Mouse (Mus musculus) G1E (cell line): ENCODE measurements around the gene Myadm. TPM values are rescaled to one million over a fixed set of nuclear protein-coding genes. Genes with fewer than 3 reads are reported as not detected.

ENCODE experiments used
- ATAC-seq: 2 replicates; pipeline ENCODE4 v1.8.0; 2016; ENCODE audit warnings: mild to moderate bottlenecking; ENCODE audit not compliant: insufficient number of reproducible peaks, poor library complexity, low FRiP score, severe bottlenecking; ENCODE audit errors: extremely low read depth
- DNase-seq: peaks from one replicate; pipeline ENCODE4 v3.0.0; 2012; ENCODE audit warnings: low spot score
- H3K27me3 ChIP-seq: 2 replicates; pipeline ENCODE4 v1.6.1; 2012; ENCODE audit warnings: mild to moderate bottlenecking, low read length, inconsistent platforms; ENCODE audit not compliant: insufficient read depth
- H3K36me3 ChIP-seq: replicated peaks from 2 replicates; pipeline ENCODE3; 2012; ENCODE audit warnings: mild to moderate bottlenecking, inconsistent platforms
- H3K4me1 ChIP-seq: 2 replicates; pipeline ENCODE4 v1.6.1; 2012; ENCODE audit warnings: low read depth, low read length, inconsistent platforms, mixed read lengths; ENCODE audit not compliant: insufficient read depth
- H3K4me3 ChIP-seq: 2 replicates; pipeline ENCODE4 v1.5.1; 2012; ENCODE audit warnings: low read depth, mild to moderate bottlenecking, inconsistent platforms, low read length, moderate library complexity, mixed read lengths
- H3K9me3 ChIP-seq: replicated peaks from 2 replicates; pipeline ENCODE4 v1.6.1; 2012; ENCODE audit warnings: inconsistent platforms
- CTCF ChIP-seq: IDR thresholded peaks from 2 replicates; pipeline ENCODE4 v1.5.1; 2012; ENCODE audit warnings: low read depth, low read length, inconsistent platforms, mixed read lengths
- GATA1 ChIP-seq: IDR thresholded peaks from 2 replicates; pipeline ENCODE4 v1.6.1; 2012; ENCODE audit warnings: borderline replicate concordance, low read length, inconsistent platforms, mixed read lengths
- GATA2 ChIP-seq: IDR thresholded peaks from 2 replicates; pipeline ENCODE4 v1.6.1; 2012; ENCODE audit warnings: low read depth, low read length, inconsistent platforms, borderline replicate concordance
- POLR2AphosphoS5 ChIP-seq: IDR thresholded peaks from 2 replicates; pipeline ENCODE4 v1.6.1; 2012; ENCODE audit warnings: low read depth, low read length, inconsistent platforms; ENCODE audit not compliant: insufficient replicate concordance
- TAL1 ChIP-seq: conservative IDR thresholded peaks from 2 replicates; pipeline ENCODE4 v1.6.1; 2012; ENCODE audit warnings: low read depth, low read length, inconsistent platforms, mixed read lengths
- polyA plus RNA-seq: library from polyadenylated mRNA; stranded (reverse); fragments of >175 nt; gene quantifications from 2 replicates; pipeline ENCODE4 v1.2.3, GENCODE M21; 2012
- total RNA-seq, 2 experiments: library from RNA; stranded (forward) in 1 of 2; stranded (reverse) in 1 of 2; fragments of 200-1000 nt in 1 of 2; fragments of >200 nt in 1 of 2; fragmentation: Nextera tagmentation in 1 of 2; gene quantifications; 2 replicates each; pipeline ENCODE4 v1.2.3; 2014 to 2017

The Myadm gene
- total RNA-seq (2014; fragmentation: Nextera tagmentation) (not detected in 2 replicates), total RNA-seq (2017) (0.05 and 0.06 TPM in 2 replicates), polyA plus RNA-seq (0.03 TPM in 1 of 2 replicates, not detected in the other)

DNA sequence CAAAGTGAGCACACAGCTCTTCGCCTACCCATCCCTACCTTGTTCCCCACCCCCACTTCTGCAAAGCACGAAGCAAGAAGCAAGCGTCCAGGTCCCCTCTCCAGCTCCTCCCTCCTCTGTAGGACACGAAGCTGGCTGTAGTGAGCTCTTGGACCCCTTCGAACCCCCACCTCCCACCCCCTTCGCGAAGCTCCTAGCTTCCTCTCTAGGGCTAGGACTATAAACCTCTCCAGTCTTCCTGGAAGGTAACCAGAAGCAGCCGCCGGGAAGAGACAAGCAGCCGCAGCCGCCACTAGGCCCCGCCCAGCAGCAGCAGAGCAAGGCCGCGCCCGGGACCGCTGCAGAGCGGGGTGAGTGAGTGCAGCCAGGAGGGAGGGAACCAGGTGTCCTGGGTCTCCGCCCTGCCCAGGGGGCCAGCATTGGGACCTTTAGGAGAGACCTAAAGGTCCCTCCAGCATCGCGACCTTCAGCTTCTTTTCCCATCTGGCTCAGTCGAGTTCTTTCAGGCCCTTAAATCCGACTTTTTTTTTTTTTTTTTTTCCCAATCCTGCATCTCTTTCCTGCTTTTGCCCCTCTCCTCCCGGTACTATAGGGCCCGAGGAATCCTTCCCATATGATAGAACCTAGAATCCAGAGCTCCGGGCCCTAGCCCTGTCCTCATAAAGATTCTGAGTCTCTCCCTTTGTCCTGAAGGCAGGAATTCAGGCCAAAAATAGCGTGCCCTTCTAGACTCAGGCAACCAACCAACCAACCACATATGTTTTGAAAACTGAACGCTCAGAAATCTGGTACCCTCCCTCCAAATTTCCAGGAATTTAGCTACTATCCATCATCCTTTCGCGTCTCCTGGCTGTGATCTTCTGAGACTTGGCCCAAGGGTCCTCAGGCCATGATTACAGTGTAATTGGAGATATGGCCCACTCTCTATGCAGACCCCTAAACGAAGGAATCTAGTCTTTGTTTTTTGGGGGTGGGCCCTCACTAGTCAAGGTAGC lies at the start of gene Myadm, which contains the start of gene Prkcg:
Gene Myadm (plus strand): TSS at position 105 of the 995 bp plus-strand sequence.
Gene Prkcg (plus strand): TSS at position 204 of the 995 bp plus-strand sequence.
- Histone ChIP-seq H3K9me3 (no peaks in the 10 kb centered on the region), H3K4me1 (no peaks in the 10 kb centered on the region), H3K36me3 (no peaks in the 10 kb centered on the region), H3K27me3 (peaks cover 8% of the 10 kb centered on the region), H3K4me3 (no peak within 1 kb of the TSS; the same call in 1 of the 2 replicates)
- ATAC-seq (no peak), DNase-seq (no peak)
- no peak for TF ChIP-seq POLR2AphosphoS5
- no peak for TF ChIP-seq GATA2
- no peak for TF ChIP-seq CTCF
- TF ChIP-seq GATA1: no peak
- TF ChIP-seq TAL1: no peak

DNA sequence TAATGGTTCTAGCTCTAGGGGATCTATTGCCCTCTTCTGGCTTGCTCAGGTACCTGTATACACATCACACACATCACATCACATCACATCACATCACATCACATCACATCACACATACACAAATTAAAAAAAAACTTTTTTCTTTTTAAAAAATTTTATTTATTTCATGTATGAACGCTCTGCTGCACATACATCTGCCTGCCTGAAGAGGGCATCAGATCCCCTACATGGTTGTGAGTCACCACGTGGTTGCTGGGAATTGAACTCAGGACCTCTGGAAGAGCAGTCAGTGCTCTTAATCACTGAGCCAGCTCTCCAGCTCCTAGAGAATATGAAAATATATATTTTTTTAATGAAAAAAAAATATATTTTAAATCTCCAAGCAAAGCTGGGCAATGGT lies 49.7 kb upstream of the Myadm start:
- H3K4me3 ChIP-seq: no peak overlapping the region
- DNase-seq: no peak
- H3K36me3 ChIP-seq: no peaks in the 10 kb centered on the region
- no peaks in the 10 kb centered on the region for H3K27me3 ChIP-seq
- ATAC-seq: no peak
- TF ChIP-seq GATA2: no peak
- no peak for TF ChIP-seq TAL1
- no peak for TF ChIP-seq GATA1
- TF ChIP-seq CTCF: no peak
- TF ChIP-seq POLR2AphosphoS5: no peak
- no peaks in the 10 kb centered on the region for H3K4me1 ChIP-seq
- no peaks in the 10 kb centered on the region for H3K9me3 ChIP-seq

DNA sequence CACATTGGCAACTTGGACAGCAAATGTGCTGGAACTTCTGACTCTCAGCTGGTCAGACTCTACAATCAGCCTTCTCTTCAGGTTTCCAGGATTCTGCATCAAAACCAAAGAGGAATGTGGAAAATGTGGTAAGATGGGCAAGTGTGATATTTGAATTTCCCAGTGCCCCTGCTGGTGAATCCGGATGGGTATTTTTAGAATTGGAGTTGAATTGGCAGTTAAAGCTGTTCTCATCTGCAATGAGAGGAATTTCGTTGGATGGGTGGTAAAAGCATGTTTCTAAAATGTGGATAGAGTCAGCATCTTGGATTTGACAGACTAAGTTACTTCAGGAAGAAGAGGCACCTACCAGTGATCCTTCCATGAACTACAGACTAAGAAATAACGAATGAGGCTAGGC lies 28.2 kb upstream of the Myadm start:
- H3K4me1 ChIP-seq: no peaks in the 10 kb centered on the region
- H3K36me3 ChIP-seq: no peaks in the 10 kb centered on the region
- H3K4me3 ChIP-seq: no peak overlapping the region
- H3K9me3 ChIP-seq: peaks cover 6% of the 10 kb centered on the region
- DNase-seq (no peak), ATAC-seq (no peak)
- no peak for TF ChIP-seq TAL1
- TF ChIP-seq GATA2: no peak
- TF ChIP-seq GATA1: no peak
- TF ChIP-seq POLR2AphosphoS5: no peak
- no peak for TF ChIP-seq CTCF
- H3K27me3 ChIP-seq: no peaks in the 10 kb centered on the region; the same call in 1 of the 2 replicates

DNA sequence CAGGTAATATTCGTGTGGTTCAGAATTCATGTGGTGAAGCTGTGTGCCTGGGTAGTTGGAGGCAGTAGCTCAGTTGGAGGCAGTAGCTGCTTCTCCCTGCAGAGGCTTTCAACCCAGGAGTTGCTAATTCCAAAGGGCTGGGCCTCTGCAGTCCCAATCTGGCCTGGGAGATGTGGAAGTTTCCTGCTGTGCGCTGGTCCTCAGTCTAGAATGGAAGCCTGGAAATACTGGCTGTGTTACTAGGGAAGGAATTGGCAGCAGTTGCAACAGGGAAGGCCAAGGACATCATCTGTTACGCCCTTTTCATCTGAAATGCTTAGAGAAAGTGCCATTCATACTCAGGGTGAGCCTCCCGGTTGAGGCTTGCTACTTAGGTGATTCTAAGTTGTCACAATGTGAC lies 27.4 kb upstream of the Myadm start:
- H3K4me3 ChIP-seq: no peak overlapping the region
- no peaks in the 10 kb centered on the region for H3K4me1 ChIP-seq
- no peak for TF ChIP-seq CTCF
- no peak for TF ChIP-seq TAL1
- no peak for TF ChIP-seq GATA1
- DNase-seq (no peak), ATAC-seq (no peak)
- peaks cover 6% of the 10 kb centered on the region for H3K9me3 ChIP-seq
- no peaks in the 10 kb centered on the region for H3K36me3 ChIP-seq
- H3K27me3 ChIP-seq: no peaks in the 10 kb centered on the region; the same call in 1 of the 2 replicates

DNA sequence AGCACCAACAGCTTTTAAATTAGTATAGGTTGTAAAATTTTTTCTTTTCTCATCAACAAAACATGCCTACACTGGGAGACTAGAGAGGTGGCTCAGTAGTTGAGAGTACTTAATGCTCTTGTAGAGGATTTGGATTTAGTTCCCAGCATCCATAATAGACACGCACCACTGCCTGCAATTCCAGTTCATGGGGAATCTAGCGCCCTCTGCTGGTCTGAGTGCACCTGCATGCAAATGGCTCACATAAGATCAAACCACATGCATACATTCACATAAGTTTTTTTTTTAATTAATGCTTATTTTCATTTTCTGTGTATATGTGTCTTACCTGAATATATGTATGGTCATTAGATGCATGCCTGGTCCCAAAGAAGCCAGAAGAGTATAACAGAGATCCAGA lies 26.1 kb upstream of the Myadm start:
- H3K36me3 ChIP-seq: no peaks in the 10 kb centered on the region
- H3K4me3 ChIP-seq: no peak overlapping the region
- DNase-seq (no peak), ATAC-seq (no peak)
- H3K27me3 ChIP-seq: no peaks in the 10 kb centered on the region; the same call in 1 of the 2 replicates
- TF ChIP-seq CTCF (peak; percentile 54), GATA2 (no peak), TAL1 (no peak)
- H3K4me1 ChIP-seq: no peaks in the 10 kb centered on the region
- peaks cover 6% of the 10 kb centered on the region for H3K9me3 ChIP-seq

DNA sequence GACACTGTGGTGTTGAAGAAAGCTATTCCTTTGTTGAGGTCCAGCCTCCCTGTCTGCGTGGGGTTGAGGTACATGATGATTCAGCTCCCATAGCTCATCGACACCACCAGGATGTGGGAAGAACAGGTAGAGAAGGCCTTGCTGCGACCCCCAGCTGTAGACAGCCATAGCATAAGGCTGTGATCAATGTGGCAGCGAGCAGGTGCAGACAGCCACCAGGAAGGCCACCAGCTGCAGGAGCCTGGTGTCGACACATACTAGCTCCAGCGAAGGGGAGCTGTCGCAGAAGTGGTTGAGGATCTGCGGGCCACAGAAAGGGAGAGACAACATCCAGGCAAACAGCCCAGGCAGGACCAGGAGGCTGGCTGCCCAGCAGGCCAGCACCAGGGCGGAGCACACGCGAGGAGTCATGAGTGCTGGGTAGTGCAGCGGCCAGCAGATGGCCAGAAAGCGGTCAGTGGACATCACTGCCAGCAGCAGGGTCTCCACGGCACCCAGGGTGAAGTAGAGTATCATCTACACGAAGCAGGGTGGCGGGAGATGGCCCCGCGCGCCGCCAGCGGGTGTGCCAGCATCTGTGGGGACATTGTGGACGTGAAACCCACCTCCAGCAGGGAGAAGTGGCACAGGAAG lies 24.4 kb upstream of the Myadm start:
- Histone ChIP-seq H3K9me3 (peaks cover 6% of the 10 kb centered on the region), H3K4me1 (no peaks in the 10 kb centered on the region), H3K27me3 (no peaks in the 10 kb centered on the region; the same call in 1 of the 2 replicates), H3K4me3 (no peak overlapping the region), H3K36me3 (no peaks in the 10 kb centered on the region)
- DNase-seq (no peak), ATAC-seq (no peak)
- TF ChIP-seq TAL1 (no peak), GATA2 (no peak), GATA1 (no peak), CTCF (no peak)
